Mouse (Mus musculus) layer of hippocampus, postnatal 14 days (tissue): ENCODE data around the gene Olfr979. TPM values are rescaled to one million over a fixed set of nuclear protein-coding genes. Genes with fewer than 3 reads are reported as not detected.
"Not testable (repeated sequence)": the region's sequence is repeated elsewhere in the genome, so short reads cannot be mapped to it uniquely, and the experiment has no call there.

Experiments used
- DNase-seq, 2 experiments: peaks; one replicate each; pipeline ENCODE4 v3.0.0; 2021 to 2022; ENCODE audit warnings: low spot score in 2 of 2, mixed read lengths in 1 of 2
- long read RNA-seq, 2 experiments: library from polyadenylated mRNA; stranded (forward); transcript quantifications; one replicate each; pipeline ENCODE4 v2.0.0; 2021
- total RNA-seq, 2 experiments: library from RNA; stranded (reverse); gene quantifications; 2 replicates each; pipeline ENCODE4 v1.2.3; 2021

The Olfr979 gene
- not detected for total RNA-seq
- long read RNA-seq, experiment 1, result 0 reads
- long read RNA-seq, experiment 2, result 0 reads

- no peak for DNase-seq
Observed at GRCm38 (mm10) chr9:40003365-40003764, at the start of gene Olfr979. Gene Olfr979, minus strand, starts transcription at chr9:40003465.

GRCm38 (mm10) chr9:40050138-40050537, 46.9 kb upstream of the Olfr979 start:
- no peak for DNase-seq

GRCm38 (mm10) chr9:40021164-40021563, 17.9 kb upstream of the Olfr979 start, which contains the start of gene Olfr981:
Gene Olfr981, plus strand, starts transcription at chr9:40021464.
- DNase-seq, result no peak

- DNase-seq, result no peak
Observed at GRCm38 (mm10) chr9:40009482-40009881, 6.2 kb upstream of the Olfr979 start, which contains the start of gene Olfr980. Gene Olfr980, minus strand, starts transcription at chr9:40009582.

GRCm38 (mm10) chr9:39991813-39992212, 11.5 kb downstream of the Olfr979 start, which contains the start of gene Olfr978:
Gene Olfr978, plus strand, starts transcription at chr9:39992113.
- DNase-seq, result no peak

- DNase-seq, result not testable (repeated sequence)
Observed at GRCm38 (mm10) chr9:39976581-39977145, 26.6 kb downstream of the Olfr979 start.

- not testable (repeated sequence) for DNase-seq
Observed at GRCm38 (mm10) chr9:39961033-39961432, 42.2 kb downstream of the Olfr979 start, which contains the start of gene Olfr976. Gene Olfr976, minus strand, starts transcription at chr9:39961133.

- no peak for DNase-seq
Observed at GRCm38 (mm10) chr9:39951946-39952345, 51.3 kb downstream of the Olfr979 start, which contains the start of gene Olfr975. Gene Olfr975, minus strand, starts transcription at chr9:39952046.

Other genes starting within 250 kb of the Olfr979 start
- gene Olfr968, start 220.2 kb downstream of the Olfr979 start, total RNA-seq, result not detected
- gene Olfr969, start 212.5 kb downstream of the Olfr979 start, total RNA-seq, result not detected
- not detected for gene Olfr970, start 194.6 kb downstream of the Olfr979 start, total RNA-seq
- not detected for gene Olfr971, start 166.6 kb downstream of the Olfr979 start, total RNA-seq
- gene Olfr972, start 137.0 kb downstream of the Olfr979 start, total RNA-seq, result not detected
- not detected for gene Olfr229, start 96.1 kb downstream of the Olfr979 start, total RNA-seq
- gene Olfr974, start 66.0 kb downstream of the Olfr979 start, total RNA-seq, result not detected
- gene Olfr975, start 51.4 kb downstream of the Olfr979 start, total RNA-seq, result not detected
- gene Olfr976, start 42.3 kb downstream of the Olfr979 start, total RNA-seq, result not detected
- not detected for gene Olfr978, start 11.4 kb downstream of the Olfr979 start, total RNA-seq
- gene Olfr980, start 6.1 kb upstream of the Olfr979 start, total RNA-seq, result not detected
- not detected for gene Olfr981, start 18.0 kb upstream of the Olfr979 start, total RNA-seq
- not detected for gene Olfr982, start 70.4 kb upstream of the Olfr979 start, total RNA-seq
- not detected for gene Olfr983, start 90.1 kb upstream of the Olfr979 start, total RNA-seq
- gene Olfr984, start 110.7 kb upstream of the Olfr979 start, total RNA-seq, result under 1 TPM in 1 of 2 experiments, not detected in 1; 0.07 TPM
- gene Olfr985, start 126.7 kb upstream of the Olfr979 start, total RNA-seq, result not detected
- not detected for gene Tmem225, start 144.7 kb upstream of the Olfr979 start, total RNA-seq
- gene Olfr986, start 177.5 kb upstream of the Olfr979 start, total RNA-seq, result under 1 TPM in 1 of 2 experiments, not detected in 1; 0.12 TPM
- 1 to 10 TPM; 3.3 to 3.5 TPM for gene Zfp202, start 188.9 kb upstream of the Olfr979 start, total RNA-seq